Mouse (Mus musculus): ENCODE data around the gene Nfkbib. TPM values are rescaled to one million over a fixed set of nuclear protein-coding genes. Genes with fewer than 3 reads are reported as not detected.
A peak's percentile ranks its signal among the peaks of the same experiment; 100 is the strongest.

Nfkbib gene
- polyA plus RNA-seq, 1 experiment from 2014 or later: 62.1 TPM

DNA sequence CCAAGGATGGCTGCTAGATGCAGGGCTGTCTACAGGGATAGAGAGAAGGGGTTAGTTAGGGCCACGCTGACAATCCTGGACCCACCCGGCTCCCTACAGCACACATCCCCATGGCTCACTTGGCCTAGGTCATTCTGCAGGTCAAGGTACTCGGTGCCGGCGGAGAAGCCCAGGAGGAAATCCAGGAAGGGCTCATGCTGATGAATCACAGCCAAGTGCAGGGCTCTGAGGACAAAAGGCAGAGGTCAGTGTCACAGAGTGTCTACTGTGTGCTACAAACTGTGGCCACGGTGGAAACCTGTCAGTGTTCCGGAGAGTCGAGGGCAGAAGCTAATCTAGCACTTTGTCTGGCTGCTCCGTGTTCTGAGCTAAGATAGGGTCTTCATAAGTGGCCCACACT lies 5.4 kb downstream of the Nfkbib start:
- WGBS: 93% methylated on average over 9 of the region's 9 CpGs

DNA sequence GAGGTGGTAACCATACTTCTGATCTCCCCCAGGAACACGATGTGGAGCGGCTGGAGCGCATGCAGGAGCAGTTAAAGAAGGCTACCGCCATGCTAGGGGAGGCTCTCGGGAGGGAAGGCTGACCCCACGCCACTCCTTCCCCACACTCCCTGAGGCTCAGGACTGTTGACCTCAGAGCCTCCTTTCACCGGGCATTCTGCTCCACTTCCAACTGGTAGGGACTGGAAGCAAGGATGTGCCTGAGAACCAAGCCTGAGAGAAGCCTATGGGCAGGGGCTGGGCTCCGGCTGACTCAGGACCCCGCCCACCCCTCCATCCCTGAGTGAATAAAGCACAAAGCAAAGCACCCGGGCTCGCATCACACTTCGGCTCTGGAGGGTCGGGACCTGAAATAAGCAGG lies 8.7 kb downstream of the Nfkbib start:
- Histone ChIP-seq H3K4me2 (ENCODE audit: low read length) (no peak overlapping the region), H3K4me1 (replicated peaks; ENCODE audit: control insufficient read depth, insufficient read depth, low read length) (peaks cover 4% of the 10 kb centered on the region), H3K27ac (ENCODE audit: low read length) (no peak overlapping the region), H3K36me3 (ENCODE audit: control insufficient read depth, insufficient read depth) (peaks cover 13% of the 10 kb centered on the region), H3K9ac (replicated peaks; ENCODE audit: low read depth, low read length) (no peak overlapping the region), H3K4me3 (replicated peaks; ENCODE audit: low read length) (no peak overlapping the region), H3K9me3 (ENCODE audit: control insufficient read depth, low read length) (no peaks in the 10 kb centered on the region), H3K27me3 (replicated peaks; ENCODE audit: control insufficient read depth, insufficient read depth, low read length) (peaks cover 13% of the 10 kb centered on the region; the same call in 1 of the 2 replicates)
- WGBS: 83% methylated on average over 13 of the region's 13 CpGs
- ATAC-seq: no peak

More for the DNA sequence above, 5.4 kb downstream of the Nfkbib start:
- Histone ChIP-seq H3K9me3 (ENCODE audit: control insufficient read depth, low read length) (no peaks in the 10 kb centered on the region), H3K27ac (ENCODE audit: low read length) (no peak overlapping the region), H3K27me3 (replicated peaks; ENCODE audit: control insufficient read depth, insufficient read depth, low read length) (no peaks in the 10 kb centered on the region), H3K9ac (replicated peaks; ENCODE audit: low read depth, low read length) (no peak overlapping the region), H3K36me3 (ENCODE audit: control insufficient read depth, insufficient read depth) (peaks cover 13% of the 10 kb centered on the region), H3K4me2 (ENCODE audit: low read length) (no peak overlapping the region), H3K4me3 (replicated peaks; ENCODE audit: low read length) (no peak overlapping the region), H3K4me1 (replicated peaks; ENCODE audit: control insufficient read depth, insufficient read depth, low read length) (peaks cover 9% of the 10 kb centered on the region)
- no peak for ATAC-seq

DNA sequence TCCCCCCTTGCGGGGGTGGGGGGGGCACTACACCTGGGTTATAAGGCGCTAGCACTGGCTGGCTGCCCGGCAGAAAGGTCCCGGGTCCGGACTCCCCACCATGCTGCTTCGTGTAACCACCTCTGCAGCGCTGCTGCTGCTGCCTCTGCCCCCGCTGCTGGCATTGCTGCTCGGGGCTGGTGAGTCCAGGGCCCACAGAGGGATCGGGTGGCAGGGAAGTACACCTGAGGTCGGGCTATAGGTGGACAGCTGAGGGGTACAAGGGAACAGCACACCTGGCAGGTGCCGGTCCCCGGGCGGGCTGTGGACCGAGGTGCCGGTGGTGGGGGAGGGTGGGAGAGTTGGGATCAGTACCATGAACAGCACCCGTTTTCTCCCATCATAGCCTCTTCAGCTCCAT lies 11.2 kb downstream of the Nfkbib start, which contains the start of gene Ccer2:
Ccer2 (plus strand) TSS at position 96 of the 400 bp plus-strand sequence.
- H3K36me3 ChIP-seq (ENCODE audit: control insufficient read depth, insufficient read depth): peaks cover 7% of the 10 kb centered on the region
- no peaks in the 10 kb centered on the region for H3K9me3 ChIP-seq (ENCODE audit: control insufficient read depth, low read length)
- H3K9ac ChIP-seq (replicated peaks; ENCODE audit: low read depth, low read length): peak within 1 kb of the TSS; percentile 44
- WGBS: 4% methylated on average over 17 of the region's 17 CpGs
- H3K4me1 ChIP-seq (replicated peaks; ENCODE audit: control insufficient read depth, insufficient read depth, low read length): peaks cover 4% of the 10 kb centered on the region
- peaks cover 13% of the 10 kb centered on the region; the same call in 1 of the 2 replicates for H3K27me3 ChIP-seq (replicated peaks; ENCODE audit: control insufficient read depth, insufficient read depth, low read length)
- H3K4me2 ChIP-seq (ENCODE audit: low read length): 0 out of 2 replicates have a peak within 1 kb of the TSS, but pooled peaks have one; percentile 16
- no peak for ATAC-seq
- H3K4me3 ChIP-seq (replicated peaks; ENCODE audit: low read length): 0 out of 2 replicates have a peak within 1 kb of the TSS, but pooled peaks have one; percentile 6
- H3K27ac ChIP-seq (ENCODE audit: low read length): no peak within 1 kb of the TSS

DNA sequence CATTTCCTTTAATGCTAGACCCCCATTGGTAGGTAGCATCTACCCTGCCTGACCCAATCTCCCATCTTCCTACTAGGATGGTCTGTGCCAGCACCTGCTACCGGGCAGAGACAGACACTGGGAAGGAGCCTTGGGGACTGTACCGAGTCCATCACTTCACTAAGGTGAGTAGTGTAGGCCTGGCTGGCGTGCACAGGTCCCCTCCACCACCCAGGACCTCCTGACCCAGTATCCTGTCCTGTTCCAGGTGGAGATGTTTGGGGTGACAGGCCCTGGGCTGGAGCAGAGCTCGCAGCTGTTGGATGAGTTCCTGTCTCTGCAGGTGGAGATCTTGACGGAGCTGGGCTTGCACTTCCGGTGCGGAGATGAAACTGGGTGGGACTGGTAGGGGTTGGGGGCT lies 17.4 kb downstream of the Nfkbib start:
- Histone ChIP-seq H3K9ac (replicated peaks; ENCODE audit: low read depth, low read length) (no peak overlapping the region), H3K4me1 (replicated peaks; ENCODE audit: control insufficient read depth, insufficient read depth, low read length) (no peaks in the 10 kb centered on the region), H3K4me2 (ENCODE audit: low read length) (no peak overlapping the region), H3K36me3 (ENCODE audit: control insufficient read depth, insufficient read depth) (no peaks in the 10 kb centered on the region), H3K27me3 (replicated peaks; ENCODE audit: control insufficient read depth, insufficient read depth, low read length) (no peaks in the 10 kb centered on the region), H3K27ac (ENCODE audit: low read length) (no peak overlapping the region), H3K9me3 (ENCODE audit: control insufficient read depth, low read length) (no peaks in the 10 kb centered on the region), H3K4me3 (replicated peaks; ENCODE audit: low read length) (no peak overlapping the region)
- WGBS: 96% methylated on average over 7 of the region's 7 CpGs
- ATAC-seq: no peak

DNA sequence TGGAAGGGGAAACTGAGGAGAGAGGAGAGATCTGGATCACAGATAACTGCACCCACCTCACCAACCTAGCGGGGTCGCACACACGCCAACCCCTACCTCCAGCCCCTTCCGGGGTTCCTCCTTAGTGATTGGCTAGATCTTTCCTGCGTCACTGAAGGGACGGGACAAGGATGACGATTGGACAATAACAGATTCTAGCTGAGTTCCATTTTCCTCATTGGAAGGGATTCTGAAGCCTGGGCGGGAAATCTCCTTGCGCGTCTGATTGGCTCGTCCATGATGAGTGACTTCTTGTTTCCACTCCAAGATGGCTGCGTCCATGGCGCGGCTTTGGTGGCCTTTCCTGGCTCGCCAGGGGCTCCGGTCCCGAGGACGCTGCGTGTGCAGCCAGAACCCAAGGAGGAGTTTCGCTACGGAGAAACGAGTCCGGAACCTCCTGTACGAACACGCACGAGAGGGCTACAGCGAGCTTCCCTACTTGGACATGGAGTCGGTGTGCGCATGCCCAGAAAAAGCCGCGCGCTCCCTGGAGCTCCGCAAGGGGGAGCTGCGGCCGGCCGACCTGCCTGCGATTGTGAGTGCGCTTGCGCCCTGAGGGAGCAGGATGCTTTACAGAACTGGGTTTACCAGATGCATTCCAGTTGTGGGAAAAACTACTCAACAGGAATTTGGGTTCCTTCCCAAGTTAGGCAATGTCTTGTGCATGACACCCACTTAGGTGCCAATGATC lies 25.4 kb downstream of the Nfkbib start, which contains the start of the genes Mrps12 and Sars2:
Mrps12 (minus strand) TSS at position 112 of the 730 bp plus-strand sequence.
Sars2 (plus strand) TSS at position 284 of the 730 bp plus-strand sequence.
- peaks cover 14% of the 10 kb centered on the region for H3K4me1 ChIP-seq (replicated peaks; ENCODE audit: control insufficient read depth, insufficient read depth, low read length)
- peak within 1 kb of the TSS; percentile 61 for H3K9ac ChIP-seq (replicated peaks; ENCODE audit: low read depth, low read length)
- H3K27me3 ChIP-seq (replicated peaks; ENCODE audit: control insufficient read depth, insufficient read depth, low read length): no peaks in the 10 kb centered on the region
- peak within 1 kb of the TSS; percentile 72 for H3K4me2 ChIP-seq (ENCODE audit: low read length)
- no peaks in the 10 kb centered on the region for H3K9me3 ChIP-seq (ENCODE audit: control insufficient read depth, low read length)
- H3K4me3 ChIP-seq (replicated peaks; ENCODE audit: low read length): peak within 1 kb of the TSS; percentile 59
- peak; percentile 99 for ATAC-seq
- H3K27ac ChIP-seq (ENCODE audit: low read length): peak within 1 kb of the TSS; percentile 60
- 0 out of 2 replicates have a peak, but pooled peaks cover 1% of the 10 kb centered on the region for H3K36me3 ChIP-seq (ENCODE audit: control insufficient read depth, insufficient read depth)
- under 1% methylated on average over 39 of the region's 39 CpGs for WGBS

DNA sequence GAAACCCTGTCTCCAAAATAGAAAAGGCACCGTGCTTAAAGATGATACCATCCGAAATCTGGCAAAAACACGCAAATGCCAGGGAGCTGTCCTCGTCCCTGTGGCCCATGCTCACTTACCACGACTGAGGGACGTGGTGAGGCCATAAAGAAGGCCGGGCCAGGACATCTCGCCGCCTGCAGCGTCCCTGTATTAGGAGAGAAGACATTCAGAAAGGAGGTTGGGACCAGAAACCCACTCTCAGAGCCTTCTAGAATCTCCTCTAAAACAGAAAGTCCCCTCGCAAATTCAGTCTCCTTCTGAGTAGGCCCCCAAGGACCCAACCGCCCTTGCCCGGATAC lies 26.0 kb downstream of the Nfkbib start:
- no peaks in the 10 kb centered on the region for H3K9me3 ChIP-seq (ENCODE audit: control insufficient read depth, low read length)
- no peaks in the 10 kb centered on the region for H3K27me3 ChIP-seq (replicated peaks; ENCODE audit: control insufficient read depth, insufficient read depth, low read length)
- ATAC-seq: peak; percentile 9
- WGBS: under 1% methylated on average over 13 of the region's 13 CpGs
- H3K4me3 ChIP-seq (replicated peaks; ENCODE audit: low read length): peak overlapping the region; percentile 59
- H3K4me2 ChIP-seq (ENCODE audit: low read length): peak overlapping the region; percentile 72
- H3K36me3 ChIP-seq (ENCODE audit: control insufficient read depth, insufficient read depth): 0 out of 2 replicates have a peak, but pooled peaks cover 3% of the 10 kb centered on the region
- peak overlapping the region; percentile 54 for H3K9ac ChIP-seq (replicated peaks; ENCODE audit: low read depth, low read length)
- peaks cover 14% of the 10 kb centered on the region for H3K4me1 ChIP-seq (replicated peaks; ENCODE audit: control insufficient read depth, insufficient read depth, low read length)
- no peak overlapping the region; the same call in 1 of the 2 replicates for H3K27ac ChIP-seq (ENCODE audit: low read length)

DNA sequence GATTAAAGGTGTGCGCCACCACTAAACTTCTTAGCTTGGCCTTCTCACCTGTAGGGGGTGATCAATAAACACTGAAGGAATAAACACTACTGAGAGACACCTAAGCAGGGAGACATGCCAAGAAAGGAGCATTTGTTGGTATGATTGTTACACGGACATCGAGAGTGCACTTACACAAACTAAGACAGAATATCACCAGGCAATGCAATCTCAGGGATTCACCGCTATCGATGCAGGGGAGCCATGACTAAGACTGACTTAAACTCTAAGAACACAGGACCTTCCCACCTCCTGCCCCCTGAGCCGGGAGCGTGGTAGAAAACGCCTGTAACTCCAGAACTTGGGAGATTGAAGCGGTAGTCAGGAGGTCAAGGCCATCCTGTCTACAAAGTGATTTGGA lies 26.4 kb downstream of the Nfkbib start:
- Histone ChIP-seq H3K27ac (ENCODE audit: low read length) (no peak overlapping the region; the same call in 1 of the 2 replicates), H3K36me3 (ENCODE audit: control insufficient read depth, insufficient read depth) (0 out of 2 replicates have a peak, but pooled peaks cover 5% of the 10 kb centered on the region), H3K9me3 (ENCODE audit: control insufficient read depth, low read length) (no peaks in the 10 kb centered on the region), H3K9ac (replicated peaks; ENCODE audit: low read depth, low read length) (peak overlapping the region; percentile 54), H3K4me1 (replicated peaks; ENCODE audit: control insufficient read depth, insufficient read depth, low read length) (peaks cover 14% of the 10 kb centered on the region), H3K27me3 (replicated peaks; ENCODE audit: control insufficient read depth, insufficient read depth, low read length) (no peaks in the 10 kb centered on the region), H3K4me2 (ENCODE audit: low read length) (peak overlapping the region; percentile 72), H3K4me3 (replicated peaks; ENCODE audit: low read length) (peak overlapping the region; percentile 59)
- no peak for ATAC-seq
- whole genome bisulfite sequencing: 42% methylated on average over 9 of the region's 9 CpGs

DNA sequence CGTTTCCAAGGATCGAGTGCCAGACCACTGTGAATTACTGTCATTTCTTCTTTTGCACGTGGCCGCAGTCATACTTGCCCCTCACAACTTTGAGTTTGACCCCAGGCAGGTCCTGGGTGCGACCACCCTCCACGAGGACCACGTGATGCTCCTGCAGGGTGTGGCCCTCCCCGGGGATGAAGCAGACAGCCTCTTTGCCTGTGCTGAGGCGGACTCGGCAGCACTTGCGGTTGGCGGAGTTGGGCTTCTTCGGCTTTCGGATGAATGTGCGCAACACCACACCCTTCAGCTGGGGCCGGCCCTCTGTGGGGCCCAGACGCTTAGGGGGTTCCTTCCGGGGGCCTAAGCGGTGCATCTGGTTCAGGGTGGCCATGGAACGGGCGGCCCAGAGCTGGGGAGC lies 27.5 kb downstream of the Nfkbib start:
- Histone ChIP-seq H3K36me3 (ENCODE audit: control insufficient read depth, insufficient read depth) (0 out of 2 replicates have a peak, but pooled peaks cover 5% of the 10 kb centered on the region), H3K27ac (ENCODE audit: low read length) (no peak overlapping the region), H3K27me3 (replicated peaks; ENCODE audit: control insufficient read depth, insufficient read depth, low read length) (no peaks in the 10 kb centered on the region), H3K9me3 (ENCODE audit: control insufficient read depth, low read length) (no peaks in the 10 kb centered on the region), H3K4me1 (replicated peaks; ENCODE audit: control insufficient read depth, insufficient read depth, low read length) (peaks cover 14% of the 10 kb centered on the region), H3K9ac (replicated peaks; ENCODE audit: low read depth, low read length) (no peak overlapping the region), H3K4me3 (replicated peaks; ENCODE audit: low read length) (no peak overlapping the region), H3K4me2 (ENCODE audit: low read length) (no peak overlapping the region)
- ATAC-seq: no peak
- 94% methylated on average over 21 of the region's 21 CpGs for WGBS

DNA sequence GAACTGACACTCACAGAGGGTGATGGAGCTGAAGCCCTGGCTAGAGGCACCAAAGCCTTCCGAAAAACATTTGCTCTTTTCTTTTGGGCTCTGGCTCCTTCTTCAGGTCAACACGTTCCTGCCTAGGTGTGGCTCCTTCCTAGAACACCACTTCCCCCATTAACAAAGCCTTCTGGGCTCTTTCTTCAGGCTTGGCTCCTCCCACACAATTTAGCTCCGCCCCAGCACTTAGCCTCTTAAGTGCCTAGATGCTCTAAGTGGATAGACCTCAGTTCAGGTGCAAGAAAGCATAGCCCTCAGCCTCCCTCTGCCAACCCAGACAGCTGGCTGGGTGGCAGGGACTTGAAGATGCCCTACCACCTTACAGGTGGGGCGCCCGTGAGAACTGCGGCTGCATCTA lies 31.6 kb downstream of the Nfkbib start:
- H3K27ac ChIP-seq (ENCODE audit: low read length): no peak overlapping the region
- H3K9me3 ChIP-seq (ENCODE audit: control insufficient read depth, low read length): peaks cover 5% of the 10 kb centered on the region
- no peak for ATAC-seq
- H3K4me1 ChIP-seq (replicated peaks; ENCODE audit: control insufficient read depth, insufficient read depth, low read length): peaks cover 4% of the 10 kb centered on the region
- H3K4me3 ChIP-seq (replicated peaks; ENCODE audit: low read length): no peak overlapping the region
- 0 out of 2 replicates have a peak, but pooled peaks cover 5% of the 10 kb centered on the region for H3K36me3 ChIP-seq (ENCODE audit: control insufficient read depth, insufficient read depth)
- no peak overlapping the region for H3K9ac ChIP-seq (replicated peaks; ENCODE audit: low read depth, low read length)
- no peaks in the 10 kb centered on the region for H3K27me3 ChIP-seq (replicated peaks; ENCODE audit: control insufficient read depth, insufficient read depth, low read length)
- H3K4me2 ChIP-seq (ENCODE audit: low read length): no peak overlapping the region
- WGBS: 77% methylated on average over 6 of the region's 6 CpGs

Data from forebrain, embryonic 16.5 days (tissue).